Mouse (Mus musculus): ENCODE data around the gene Unc119. TPM values are rescaled to one million over a fixed set of nuclear protein-coding genes. Genes with fewer than 3 reads are reported as not detected.

Unc119 gene
- polyA plus RNA-seq (2012; rRNA removed; ENCODE audit: low replicate concordance), result 92.2 and 115 TPM in 2 replicates

DNA sequence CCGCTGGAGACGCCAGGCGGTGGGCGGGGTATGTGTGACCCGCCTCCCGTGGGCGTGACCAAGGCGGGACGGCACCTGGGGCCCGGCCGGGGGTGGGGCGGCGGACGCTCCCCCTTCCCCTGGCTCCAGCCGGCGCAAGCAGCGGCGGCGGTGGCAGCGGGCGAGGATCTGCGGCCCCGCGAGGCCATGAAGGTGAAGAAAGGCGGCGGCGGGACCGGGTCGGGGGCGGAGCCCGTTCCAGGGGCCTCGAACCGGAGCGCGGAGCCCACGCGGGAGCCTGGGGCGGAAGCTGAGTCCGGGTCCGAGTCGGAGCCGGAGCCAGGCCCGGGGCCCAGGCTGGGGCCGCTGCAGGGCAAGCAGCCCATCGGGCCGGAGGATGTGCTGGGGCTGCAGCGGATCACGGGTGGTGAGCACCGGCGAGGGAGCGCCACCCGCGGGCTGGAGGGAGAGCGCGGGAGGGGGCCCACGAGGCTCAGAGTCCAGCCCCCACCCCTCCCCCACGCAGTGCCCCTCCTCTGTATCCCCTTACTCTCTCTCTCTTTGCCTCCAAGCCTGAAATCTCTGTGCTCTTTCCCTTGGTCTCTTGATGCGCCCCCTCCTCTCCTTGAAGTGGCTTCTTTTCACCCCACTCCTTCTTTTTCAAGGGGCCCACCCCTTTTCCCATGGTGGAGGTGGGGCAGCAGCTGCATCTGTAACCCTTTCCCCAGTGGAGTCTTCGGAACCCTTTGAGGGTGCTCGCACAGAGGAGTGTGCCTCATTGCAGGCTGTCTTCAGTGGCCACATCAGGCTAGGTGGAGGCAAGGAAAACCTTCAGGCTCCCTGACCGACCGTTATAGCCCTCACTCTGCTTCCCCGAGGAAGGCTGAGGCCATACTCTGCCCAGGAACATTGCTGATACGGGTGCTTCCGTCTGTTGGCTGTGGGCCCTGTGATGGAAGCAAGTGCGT, at the start of gene Unc119:
Gene Unc119, plus strand, starts transcription at position 102 of the 947 bp plus-strand sequence.

DNA sequence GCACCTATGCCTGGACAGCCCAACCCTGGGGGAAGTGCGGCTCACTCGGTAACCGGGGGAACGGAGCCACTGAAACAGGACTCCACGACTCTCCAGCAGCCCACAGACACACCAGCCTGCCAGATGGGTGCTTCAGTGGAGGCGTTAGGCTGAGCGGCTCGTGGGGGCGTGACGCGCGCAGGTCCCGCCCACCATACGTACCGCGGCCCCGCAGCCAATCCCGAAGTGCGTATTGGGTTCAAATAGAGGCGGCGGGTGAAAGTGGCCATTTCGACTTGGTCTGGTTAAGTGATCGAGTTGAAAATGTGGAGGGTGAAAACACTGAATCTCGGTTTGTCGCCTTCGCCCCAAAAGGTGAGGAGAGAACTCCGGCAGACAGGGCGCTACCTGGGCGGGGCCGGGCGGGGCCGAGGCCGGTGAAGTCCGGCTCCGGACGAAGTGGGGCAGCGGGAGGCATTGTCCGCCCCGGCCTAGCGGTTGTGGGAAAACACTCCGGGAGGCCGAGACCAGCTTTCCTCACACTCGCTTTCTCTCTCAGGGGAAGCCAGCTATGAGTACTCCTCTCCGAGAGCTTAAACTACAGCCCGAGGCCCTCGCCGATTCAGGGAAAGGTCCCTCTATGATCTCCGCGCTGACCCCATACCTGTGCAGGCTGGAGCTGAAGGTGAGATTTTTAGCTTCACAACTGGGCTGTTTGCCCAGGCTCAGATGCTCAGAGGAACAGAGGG, 41.8 kb upstream of the Unc119 start, which contains the start of gene Spag5:
Gene Spag5, plus strand, starts transcription at position 173 of the 728 bp plus-strand sequence.

DNA sequence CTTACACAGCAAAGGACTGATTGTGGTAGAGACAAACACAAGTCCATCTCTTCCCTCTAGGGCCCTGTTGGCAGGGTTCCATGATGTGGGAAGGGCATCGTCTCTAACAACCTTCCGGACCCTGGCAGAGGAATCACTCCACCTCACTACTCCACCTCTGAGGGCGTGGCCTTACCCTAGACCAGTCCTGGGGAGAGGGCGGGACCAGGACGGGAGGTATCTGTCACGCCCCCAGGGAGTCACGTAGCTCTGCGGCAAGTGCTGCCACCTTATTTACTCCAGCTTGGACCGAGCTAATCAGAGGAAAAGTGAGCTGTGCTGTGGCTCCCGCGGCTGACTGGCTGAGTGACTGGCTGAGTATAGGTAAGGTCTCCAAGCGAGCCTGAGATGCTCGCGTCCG, 20.4 kb upstream of the Unc119 start, which contains the start of gene Aldoc:
Gene Aldoc, plus strand, starts transcription at position 109 of the 400 bp plus-strand sequence.

DNA sequence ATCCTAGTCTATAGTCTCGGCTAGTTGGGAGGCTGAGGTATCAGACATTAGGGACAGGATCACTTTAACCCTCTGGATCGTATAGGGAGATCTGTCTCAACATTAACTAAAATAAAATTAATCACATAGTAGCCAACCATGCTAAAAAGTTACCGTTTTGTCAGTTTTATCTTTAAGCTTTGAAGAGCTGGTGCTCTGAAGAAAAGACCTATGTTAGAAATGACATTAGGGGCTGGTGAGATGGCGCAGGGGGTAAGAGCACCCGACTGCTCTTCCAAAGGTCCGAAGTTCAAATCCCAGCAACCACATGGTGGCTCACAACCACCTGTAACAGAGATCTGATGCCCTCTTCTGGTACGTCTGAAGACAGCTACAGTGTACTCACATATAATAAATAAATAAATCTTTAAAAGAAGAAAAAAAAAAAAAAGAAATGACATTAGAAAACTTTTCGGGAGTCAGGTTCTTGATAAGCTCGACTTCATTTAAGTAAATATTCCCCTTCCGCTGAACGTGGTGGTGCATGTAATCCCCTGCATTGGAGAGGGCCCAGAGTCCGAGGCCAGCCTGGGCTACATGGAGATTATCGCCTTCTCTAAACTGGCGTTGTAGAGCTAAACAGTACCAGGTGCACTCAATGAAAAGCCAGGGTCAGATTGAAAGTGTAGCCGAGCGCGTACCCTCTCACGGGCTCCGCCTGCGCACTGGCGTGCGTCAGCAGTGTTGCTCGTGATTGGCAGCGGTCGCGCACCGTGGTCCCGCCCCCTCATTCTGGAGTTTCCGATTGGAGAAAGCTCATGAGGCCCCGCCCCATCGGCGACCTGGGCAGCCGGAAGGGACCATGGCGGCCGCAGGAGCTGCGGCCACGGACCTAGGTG, 15.4 kb upstream of the Unc119 start, which contains the start of gene Pigs:
Gene Pigs, plus strand, starts transcription at position 782 of the 878 bp plus-strand sequence.

DNA sequence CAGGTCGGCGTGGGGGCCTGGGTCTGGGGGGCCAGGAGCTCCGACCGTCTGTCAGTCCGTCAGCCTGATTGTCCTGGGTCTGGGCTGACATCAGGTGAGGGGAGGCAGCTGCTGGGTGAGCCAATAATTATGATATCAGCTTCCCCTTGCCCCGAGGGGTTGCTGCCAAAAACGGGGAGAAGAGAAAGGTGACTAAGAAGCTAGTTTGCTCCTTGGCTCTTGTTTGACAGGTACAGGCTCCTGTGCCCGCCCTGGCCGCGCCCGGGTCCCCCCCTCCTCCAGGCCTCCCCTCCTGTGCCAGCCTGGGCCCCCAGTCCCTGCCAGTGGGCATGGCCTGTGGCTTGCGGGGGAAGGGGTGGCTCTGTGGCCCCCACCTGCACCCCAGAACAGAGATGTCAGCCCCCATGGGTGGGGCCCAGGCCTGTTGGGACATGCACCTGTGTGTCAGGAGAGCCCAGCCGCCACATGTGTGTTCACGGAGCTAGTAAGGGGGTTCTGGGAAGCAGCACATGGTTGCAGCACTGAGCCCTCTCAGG, 43.3 kb downstream of the Unc119 start, which contains the start of gene Foxn1:
Gene Foxn1, minus strand, starts transcription at position 51 of the 536 bp plus-strand sequence.

Other genes starting within 250 kb of the Unc119 start
- gene Fam222b, start 248.8 kb upstream of the Unc119 start, polyA plus RNA-seq (2012; rRNA removed; ENCODE audit: low replicate concordance), result 16.2 and 28.6 TPM in 2 replicates
- gene Traf4, start 177.9 kb upstream of the Unc119 start, polyA plus RNA-seq (2012; rRNA removed; ENCODE audit: low replicate concordance), result 63.0 and 125 TPM in 2 replicates
- 21.0 and 21.1 TPM in 2 replicates for gene Nek8, start 166.8 kb upstream of the Unc119 start, polyA plus RNA-seq (2012; rRNA removed; ENCODE audit: low replicate concordance)
- gene Tlcd1, start 166.8 kb upstream of the Unc119 start, polyA plus RNA-seq (2012; rRNA removed; ENCODE audit: low replicate concordance), result 120 and 266 TPM in 2 replicates
- 123 and 258 TPM in 2 replicates for gene Rpl23a, start 159.9 kb upstream of the Unc119 start, polyA plus RNA-seq (2012; rRNA removed; ENCODE audit: low replicate concordance)
- gene Rab34, start 155.1 kb upstream of the Unc119 start, polyA plus RNA-seq (2012; rRNA removed; ENCODE audit: low replicate concordance), result 98.3 and 206 TPM in 2 replicates
- gene Proca1, start 150.1 kb upstream of the Unc119 start, polyA plus RNA-seq (2012; rRNA removed; ENCODE audit: low replicate concordance), result 3.4 and 6.1 TPM in 2 replicates
- 74.7 and 130 TPM in 2 replicates for gene Sdf2, start 97.7 kb upstream of the Unc119 start, polyA plus RNA-seq (2012; rRNA removed; ENCODE audit: low replicate concordance)
- gene Supt6, start 97.5 kb upstream of the Unc119 start, polyA plus RNA-seq (2012; rRNA removed; ENCODE audit: low replicate concordance), result 16.2 and 27.0 TPM in 2 replicates
- 69.1 and 142 TPM in 2 replicates for gene 2610507B11Rik, start 81.7 kb upstream of the Unc119 start, polyA plus RNA-seq (2012; rRNA removed; ENCODE audit: low replicate concordance)
- 0.10 and 0.50 TPM in 2 replicates for gene BC030499, start 52.6 kb upstream of the Unc119 start, polyA plus RNA-seq (2012; rRNA removed; ENCODE audit: low replicate concordance)
- gene Spag5, start 42.0 kb upstream of the Unc119 start, polyA plus RNA-seq (2012; rRNA removed; ENCODE audit: low replicate concordance), result 1.6 and 2.6 TPM in 2 replicates
- gene Aldoc, start 20.5 kb upstream of the Unc119 start, polyA plus RNA-seq (2012; rRNA removed; ENCODE audit: low replicate concordance), result 18.0 and 27.1 TPM in 2 replicates
- gene Pigs, start 15.1 kb upstream of the Unc119 start, polyA plus RNA-seq (2012; rRNA removed; ENCODE audit: low replicate concordance), result 87.7 and 99.7 TPM in 2 replicates
- 0.04 and 0.24 TPM in 2 replicates for gene Foxn1, start 43.1 kb downstream of the Unc119 start, polyA plus RNA-seq (2012; rRNA removed; ENCODE audit: low replicate concordance)
- 0.45 and 0.98 TPM in 2 replicates for gene Slc13a2, start 78.7 kb downstream of the Unc119 start, polyA plus RNA-seq (2012; rRNA removed; ENCODE audit: low replicate concordance)
- 36.6 and 36.8 TPM in 2 replicates for gene Slc46a1, start 122.2 kb downstream of the Unc119 start, polyA plus RNA-seq (2012; rRNA removed; ENCODE audit: low replicate concordance)
- 1.1 and 1.2 TPM in 2 replicates for gene Sarm1, start 154.3 kb downstream of the Unc119 start, polyA plus RNA-seq (2012; rRNA removed; ENCODE audit: low replicate concordance)
- gene Vtn, start 155.6 kb downstream of the Unc119 start, polyA plus RNA-seq (2012; rRNA removed; ENCODE audit: low replicate concordance), result 32.4 and 41.2 TPM in 2 replicates
- 0.14 TPM in 1 of 2 replicates, not detected in the other for gene Sebox, start 160.0 kb downstream of the Unc119 start, polyA plus RNA-seq (2012; rRNA removed; ENCODE audit: low replicate concordance)
- gene Tmem199, start 168.7 kb downstream of the Unc119 start, polyA plus RNA-seq (2012; rRNA removed; ENCODE audit: low replicate concordance), result 9.3 and 14.5 TPM in 2 replicates
- 59.3 and 88.1 TPM in 2 replicates for gene Poldip2, start 168.7 kb downstream of the Unc119 start, polyA plus RNA-seq (2012; rRNA removed; ENCODE audit: low replicate concordance)
- 30.2 and 44.7 TPM in 2 replicates for gene Tnfaip1, start 192.8 kb downstream of the Unc119 start, polyA plus RNA-seq (2012; rRNA removed; ENCODE audit: low replicate concordance)
- gene Ift20, start 192.9 kb downstream of the Unc119 start, polyA plus RNA-seq (2012; rRNA removed; ENCODE audit: low replicate concordance), result 44.7 and 54.9 TPM in 2 replicates
- gene Tmem97, start 207.3 kb downstream of the Unc119 start, polyA plus RNA-seq (2012; rRNA removed; ENCODE audit: low replicate concordance), result 16.0 and 16.7 TPM in 2 replicates

Data from mammary gland, adult 2 months (tissue).